Mouse (Mus musculus): ENCODE data around the gene Faah. TPM values are rescaled to one million over a fixed set of nuclear protein-coding genes. Genes with fewer than 3 reads are reported as not detected.

Faah gene
- total and polyA plus RNA-seq, 3 experiments, result 0.46 to 1.7 (median 1.4) TPM

DNA sequence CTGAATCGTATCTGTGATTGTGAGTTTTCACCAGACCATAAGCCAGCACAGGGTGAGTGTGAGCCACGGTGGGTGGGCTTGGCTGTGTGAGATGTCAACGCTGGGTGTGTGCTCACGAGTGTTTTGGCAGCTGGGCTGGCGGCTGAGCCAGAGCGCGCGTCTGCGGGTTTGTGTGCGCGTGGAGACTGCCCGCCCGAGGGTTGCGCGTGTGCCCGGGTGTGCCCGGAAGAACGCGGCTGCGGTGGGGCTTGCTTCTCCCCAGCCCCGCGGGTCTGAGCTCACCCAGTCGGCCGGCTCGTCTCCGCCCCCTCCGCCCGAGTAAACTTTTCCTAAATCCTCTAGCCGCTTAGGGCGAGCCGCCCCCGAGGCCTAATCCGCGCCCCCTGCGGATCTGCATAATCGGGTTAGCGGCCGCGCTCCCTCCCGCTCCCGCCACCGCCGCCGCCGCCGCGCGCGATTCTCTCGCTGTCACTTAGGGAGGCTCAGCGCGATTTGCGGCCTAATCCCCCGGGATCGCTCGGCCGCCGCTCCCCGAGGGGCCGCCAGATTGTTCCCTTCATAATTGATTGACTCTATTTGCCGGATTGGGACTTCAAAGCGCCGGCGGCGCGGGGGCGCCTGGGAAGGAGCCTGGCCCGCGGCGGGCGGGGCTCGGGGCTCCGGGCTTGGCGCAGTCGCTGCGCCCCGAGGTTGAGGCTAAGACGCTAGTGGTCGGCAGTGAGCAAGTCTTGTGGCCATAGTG lies 54.9 kb downstream of the Faah start:
- Histone ChIP-seq H3K4me1 (ENCODE audit: insufficient read depth, low read depth, low read length) (no peaks in the 10 kb centered on the region), H3K27me3 (ENCODE audit: insufficient read depth, low read length) (peaks cover 38% of the 10 kb centered on the region), H3K4me3 (ENCODE audit: low read depth, low read length) (no peak overlapping the region), H3K36me3 (replicated peaks) (no peaks in the 10 kb centered on the region), H3K9me3 (replicated peaks) (no peaks in the 10 kb centered on the region)
- ATAC-seq (ENCODE audit: extremely low read depth, insufficient number of reproducible peaks, low FRiP score, poor library complexity, severe bottlenecking), result no peak
- no peak for TF ChIP-seq POLR2AphosphoS5 (IDR thresholded peaks at IDR 0.05; ENCODE audit: insufficient replicate concordance, low read depth, low read length)
- TF ChIP-seq TAL1 (conservative IDR thresholded peaks at IDR 0.05; ENCODE audit: low read depth, low read length), result no peak
- no peak for TF ChIP-seq GATA2 (IDR thresholded peaks at IDR 0.05; ENCODE audit: borderline replicate concordance, low read depth, low read length)
- TF ChIP-seq CTCF (IDR thresholded peaks at IDR 0.05; ENCODE audit: low read depth, low read length), result no peak
- TF ChIP-seq GATA1 (IDR thresholded peaks at IDR 0.05; ENCODE audit: borderline replicate concordance, low read length), result no peak
- DNase-seq (ENCODE audit: low spot score), result no peak

DNA sequence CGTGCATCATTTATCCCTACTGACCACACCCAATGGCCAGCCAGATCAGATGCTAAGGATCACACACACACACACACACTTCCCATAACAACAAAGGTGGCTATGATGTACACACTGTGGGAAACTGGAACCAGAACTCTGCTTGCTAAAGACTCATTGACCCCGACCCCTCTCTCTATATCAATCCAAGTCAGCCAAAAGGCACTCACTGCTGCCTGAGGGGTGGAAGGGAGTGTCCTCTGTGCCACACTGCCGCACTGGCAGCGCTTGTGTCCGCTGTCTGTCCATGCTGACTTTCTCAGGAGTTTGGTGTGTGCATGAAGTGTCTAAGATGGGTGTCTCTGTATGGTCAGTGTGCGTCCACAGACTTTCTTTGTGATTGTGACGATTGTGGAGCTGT lies 55.7 kb downstream of the Faah start:
- H3K4me3 ChIP-seq (ENCODE audit: low read depth, low read length), result no peak overlapping the region
- TF ChIP-seq POLR2AphosphoS5 (IDR thresholded peaks at IDR 0.05; ENCODE audit: insufficient replicate concordance, low read depth, low read length) (no peak), GATA1 (IDR thresholded peaks at IDR 0.05; ENCODE audit: borderline replicate concordance, low read length) (no peak), CTCF (IDR thresholded peaks at IDR 0.05; ENCODE audit: low read depth, low read length) (no peak), TAL1 (conservative IDR thresholded peaks at IDR 0.05; ENCODE audit: low read depth, low read length) (no peak), GATA2 (IDR thresholded peaks at IDR 0.05; ENCODE audit: borderline replicate concordance, low read depth, low read length) (no peak)
- no peaks in the 10 kb centered on the region for H3K36me3 ChIP-seq (replicated peaks)
- H3K27me3 ChIP-seq (ENCODE audit: insufficient read depth, low read length), result peaks cover 37% of the 10 kb centered on the region
- H3K4me1 ChIP-seq (ENCODE audit: insufficient read depth, low read depth, low read length), result no peaks in the 10 kb centered on the region
- DNase-seq (ENCODE audit: low spot score) (no peak), ATAC-seq (ENCODE audit: extremely low read depth, insufficient number of reproducible peaks, low FRiP score, poor library complexity, severe bottlenecking) (no peak)
- no peaks in the 10 kb centered on the region for H3K9me3 ChIP-seq (replicated peaks)

DNA sequence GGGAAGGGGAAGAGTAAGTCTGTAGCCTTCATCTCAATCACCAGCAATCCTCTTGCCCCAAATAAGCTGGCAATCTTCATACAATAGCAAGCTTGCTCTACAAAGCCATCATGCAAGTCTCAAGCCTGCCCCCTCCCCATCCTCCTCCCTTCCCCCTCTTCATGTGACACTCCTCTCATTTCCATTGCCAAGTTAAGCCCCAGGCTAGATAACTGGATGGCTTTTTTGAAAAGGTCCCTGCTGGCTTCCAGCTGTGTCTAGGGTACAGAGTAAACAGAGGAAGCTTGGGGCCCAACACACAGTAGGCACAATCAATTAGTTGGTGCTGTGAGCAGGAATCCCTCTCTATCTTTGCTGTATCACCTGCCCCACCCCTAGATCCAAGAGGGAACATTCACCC lies 58.2 kb downstream of the Faah start:
- DNase-seq (ENCODE audit: low spot score), result no peak
- no peaks in the 10 kb centered on the region for H3K36me3 ChIP-seq (replicated peaks)
- H3K27me3 ChIP-seq (ENCODE audit: insufficient read depth, low read length), result peaks cover 32% of the 10 kb centered on the region
- H3K4me1 ChIP-seq (ENCODE audit: insufficient read depth, low read depth, low read length), result no peaks in the 10 kb centered on the region
- no peaks in the 10 kb centered on the region for H3K9me3 ChIP-seq (replicated peaks)
- no peak overlapping the region for H3K4me3 ChIP-seq (ENCODE audit: low read depth, low read length)
- TF ChIP-seq POLR2AphosphoS5 (IDR thresholded peaks at IDR 0.05; ENCODE audit: insufficient replicate concordance, low read depth, low read length) (no peak), TAL1 (conservative IDR thresholded peaks at IDR 0.05; ENCODE audit: low read depth, low read length) (no peak), CTCF (IDR thresholded peaks at IDR 0.05; ENCODE audit: low read depth, low read length) (no peak), GATA1 (IDR thresholded peaks at IDR 0.05; ENCODE audit: borderline replicate concordance, low read length) (no peak), GATA2 (IDR thresholded peaks at IDR 0.05; ENCODE audit: borderline replicate concordance, low read depth, low read length) (no peak)
- ATAC-seq (ENCODE audit: extremely low read depth, insufficient number of reproducible peaks, low FRiP score, poor library complexity, severe bottlenecking), result no peak

DNA sequence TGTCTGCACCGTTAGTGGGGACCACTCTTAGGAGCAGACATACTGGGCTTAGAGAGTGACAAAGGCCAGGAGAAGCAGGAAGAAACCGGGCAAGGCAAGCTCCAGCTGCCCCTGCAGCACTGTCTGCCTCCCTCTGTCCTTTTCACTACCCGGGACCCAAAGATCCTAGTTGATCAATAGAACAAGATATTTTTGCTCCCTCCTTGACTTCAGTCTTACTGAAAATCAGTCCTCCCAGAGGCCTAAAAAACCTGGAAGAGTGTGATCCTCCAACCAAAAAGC lies 62.3 kb downstream of the Faah start:
- ATAC-seq (ENCODE audit: extremely low read depth, insufficient number of reproducible peaks, low FRiP score, poor library complexity, severe bottlenecking), result no peak
- DNase-seq (ENCODE audit: low spot score), result no peak
- no peaks in the 10 kb centered on the region for H3K4me1 ChIP-seq (ENCODE audit: insufficient read depth, low read depth, low read length)
- H3K36me3 ChIP-seq (replicated peaks), result no peaks in the 10 kb centered on the region
- peaks cover 20% of the 10 kb centered on the region for H3K27me3 ChIP-seq (ENCODE audit: insufficient read depth, low read length)
- H3K9me3 ChIP-seq (replicated peaks), result no peaks in the 10 kb centered on the region
- TF ChIP-seq GATA2 (IDR thresholded peaks at IDR 0.05; ENCODE audit: borderline replicate concordance, low read depth, low read length), result no peak
- TF ChIP-seq CTCF (IDR thresholded peaks at IDR 0.05; ENCODE audit: low read depth, low read length), result no peak
- no peak for TF ChIP-seq TAL1 (conservative IDR thresholded peaks at IDR 0.05; ENCODE audit: low read depth, low read length)
- TF ChIP-seq POLR2AphosphoS5 (IDR thresholded peaks at IDR 0.05; ENCODE audit: insufficient replicate concordance, low read depth, low read length), result no peak
- no peak for TF ChIP-seq GATA1 (IDR thresholded peaks at IDR 0.05; ENCODE audit: borderline replicate concordance, low read length)
- no peak overlapping the region for H3K4me3 ChIP-seq (ENCODE audit: low read depth, low read length)

DNA sequence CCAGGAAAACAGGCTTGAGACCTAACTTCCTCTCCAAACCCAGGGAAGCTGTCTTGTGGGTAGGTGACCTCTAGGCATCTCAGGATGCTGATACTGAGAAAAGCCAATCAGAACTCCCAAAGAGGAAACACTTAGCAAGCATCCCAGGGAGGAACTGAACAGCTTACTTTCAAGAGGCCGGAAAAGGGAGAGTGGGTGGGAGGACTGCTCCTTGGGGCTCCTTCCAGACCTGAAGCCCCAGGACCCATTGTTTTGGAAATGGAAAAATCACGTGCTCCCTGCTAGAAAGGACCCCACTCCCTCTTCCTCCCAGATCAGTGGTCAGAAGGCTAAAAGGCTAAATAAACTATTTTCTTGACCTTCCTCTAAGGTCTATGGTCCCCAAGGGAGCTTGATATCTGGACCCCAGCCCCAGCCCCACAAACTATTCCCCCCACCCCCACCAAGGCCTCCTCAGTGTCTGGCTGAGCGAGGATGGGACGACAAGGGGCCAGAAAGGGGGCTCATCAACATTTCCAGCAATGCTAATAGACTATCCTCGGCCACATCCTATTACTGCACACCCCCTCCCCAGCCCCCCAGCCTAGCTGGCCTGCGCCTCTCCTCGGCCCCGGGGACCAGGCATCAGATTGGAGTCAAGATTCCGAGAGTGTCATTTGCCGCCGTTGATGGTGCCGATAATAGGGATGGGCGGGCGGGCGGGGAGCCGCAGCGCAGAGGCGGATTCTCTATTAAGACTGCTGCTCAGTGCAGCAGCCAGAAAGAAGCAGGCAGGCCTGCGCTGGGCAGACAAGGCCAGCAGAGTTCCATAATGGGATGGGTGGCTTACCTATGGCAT lies 62.9 kb downstream of the Faah start:
- TF ChIP-seq CTCF (IDR thresholded peaks at IDR 0.05; ENCODE audit: low read depth, low read length) (no peak), GATA1 (IDR thresholded peaks at IDR 0.05; ENCODE audit: borderline replicate concordance, low read length) (no peak), GATA2 (IDR thresholded peaks at IDR 0.05; ENCODE audit: borderline replicate concordance, low read depth, low read length) (no peak), POLR2AphosphoS5 (IDR thresholded peaks at IDR 0.05; ENCODE audit: insufficient replicate concordance, low read depth, low read length) (no peak), TAL1 (conservative IDR thresholded peaks at IDR 0.05; ENCODE audit: low read depth, low read length) (no peak)
- Histone ChIP-seq H3K9me3 (replicated peaks) (no peaks in the 10 kb centered on the region), H3K4me3 (ENCODE audit: low read depth, low read length) (no peak overlapping the region), H3K27me3 (ENCODE audit: insufficient read depth, low read length) (peaks cover 17% of the 10 kb centered on the region), H3K4me1 (ENCODE audit: insufficient read depth, low read depth, low read length) (no peaks in the 10 kb centered on the region), H3K36me3 (replicated peaks) (no peaks in the 10 kb centered on the region)
- DNase-seq (ENCODE audit: low spot score) (no peak), ATAC-seq (ENCODE audit: extremely low read depth, insufficient number of reproducible peaks, low FRiP score, poor library complexity, severe bottlenecking) (no peak)

DNA sequence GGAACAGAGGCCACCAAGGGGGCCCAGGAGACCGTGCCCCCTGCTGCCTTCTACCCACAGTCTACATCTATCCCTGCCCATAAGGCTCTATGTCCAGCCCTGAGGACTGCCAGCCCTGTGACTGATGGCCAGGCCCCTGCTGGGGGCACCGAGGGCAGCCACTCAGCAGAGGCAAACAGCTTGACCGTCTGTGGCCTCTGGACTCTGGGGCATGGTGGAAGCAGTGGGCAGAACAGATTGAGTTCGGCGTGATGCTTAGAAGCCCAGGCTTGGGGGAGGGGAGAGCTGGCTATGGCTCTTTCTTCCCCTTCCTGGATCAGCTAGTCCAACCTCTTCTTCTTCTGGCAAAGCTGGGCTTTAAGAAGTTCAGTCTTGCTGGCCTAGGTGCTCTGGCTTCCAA lies 64.2 kb downstream of the Faah start:
- no peaks in the 10 kb centered on the region for H3K9me3 ChIP-seq (replicated peaks)
- H3K27me3 ChIP-seq (ENCODE audit: insufficient read depth, low read length), result peaks cover 14% of the 10 kb centered on the region; the same call in 1 of the 2 replicates
- no peak for DNase-seq (ENCODE audit: low spot score)
- no peak for ATAC-seq (ENCODE audit: extremely low read depth, insufficient number of reproducible peaks, low FRiP score, poor library complexity, severe bottlenecking)
- no peak for TF ChIP-seq CTCF (IDR thresholded peaks at IDR 0.05; ENCODE audit: low read depth, low read length)
- no peak for TF ChIP-seq POLR2AphosphoS5 (IDR thresholded peaks at IDR 0.05; ENCODE audit: insufficient replicate concordance, low read depth, low read length)
- no peak for TF ChIP-seq TAL1 (conservative IDR thresholded peaks at IDR 0.05; ENCODE audit: low read depth, low read length)
- TF ChIP-seq GATA2 (IDR thresholded peaks at IDR 0.05; ENCODE audit: borderline replicate concordance, low read depth, low read length), result no peak
- TF ChIP-seq GATA1 (IDR thresholded peaks at IDR 0.05; ENCODE audit: borderline replicate concordance, low read length), result no peak
- H3K4me3 ChIP-seq (ENCODE audit: low read depth, low read length), result no peak overlapping the region
- no peaks in the 10 kb centered on the region for H3K36me3 ChIP-seq (replicated peaks)
- no peaks in the 10 kb centered on the region for H3K4me1 ChIP-seq (ENCODE audit: insufficient read depth, low read depth, low read length)

Measured in G1E (cell line).